Mouse (Mus musculus) kidney, adult 2 months (tissue): ENCODE measurements around the gene Prss36. TPM values are rescaled to one million over a fixed set of nuclear protein-coding genes. Genes with fewer than 3 reads are reported as not detected.

Source experiments
- DNase-seq: peaks from one replicate; pipeline ENCODE4 v3.0.0; 2021
- H3K27ac ChIP-seq: fragments of 200-500 bp; 2 replicates; pipeline ENCODE4 v1.5.1; 2012; ENCODE audit warnings: low read depth, low read length, control low read depth, inconsistent platforms; ENCODE audit not compliant: insufficient read depth
- H3K27me3 ChIP-seq: fragments of 200-500 bp; replicated peaks from 2 replicates; pipeline ENCODE4 v1.6.1; 2012; ENCODE audit warnings: mild to moderate bottlenecking, moderate library complexity, low read length, inconsistent platforms; ENCODE audit not compliant: control insufficient read depth, insufficient read depth
- H3K36me3 ChIP-seq: fragments of 200-500 bp; 2 replicates; pipeline ENCODE4 v1.6.1; 2012; ENCODE audit warnings: mild to moderate bottlenecking, moderate library complexity, low read length, inconsistent platforms; ENCODE audit not compliant: control insufficient read depth, insufficient read depth
- H3K4me1 ChIP-seq: fragments of 200-500 bp; 2 replicates; pipeline ENCODE4 v1.6.1; 2011; ENCODE audit warnings: low read length; ENCODE audit not compliant: control insufficient read depth, insufficient read depth
- H3K4me3 ChIP-seq: fragments of 200-500 bp; 2 replicates; pipeline ENCODE4 v1.5.1; 2011; ENCODE audit warnings: mild to moderate bottlenecking, low read depth, low read length, control low read depth; ENCODE audit not compliant: insufficient read depth
- CTCF ChIP-seq: fragments of 200-500 bp; conservative IDR thresholded peaks from 2 replicates; pipeline ENCODE4 v1.5.1; 2011; ENCODE audit warnings: low read depth, mild to moderate bottlenecking, control low read depth, low read length, moderate library complexity, mixed read lengths; ENCODE audit not compliant: insufficient read depth, insufficient read length
- POLR2A ChIP-seq: fragments of 200-500 bp; IDR thresholded peaks from one replicate; pipeline ENCODE4 v1.6.1; 2011; ENCODE audit warnings: low read depth, low read length, control low read depth
- WGBS: fragments of 180-500 bp; shearing (Covaris S2); methylation state at CpG from one replicate; pipeline ENCODE4 v1.1.7; 2018; 5-methylcytosine and 5-hydroxymethylcytosine counted together
- polyA plus RNA-seq: library from polyadenylated mRNA; depleted of rRNA; stranded (reverse); fragments of >200 nt; gene quantifications from 2 replicates; pipeline ENCODE4 v1.2.3, GENCODE M21; 2012; rRNA removed

Gene Prss36
- 21.9 and 28.4 TPM in 2 replicates for polyA plus RNA-seq

DNA sequence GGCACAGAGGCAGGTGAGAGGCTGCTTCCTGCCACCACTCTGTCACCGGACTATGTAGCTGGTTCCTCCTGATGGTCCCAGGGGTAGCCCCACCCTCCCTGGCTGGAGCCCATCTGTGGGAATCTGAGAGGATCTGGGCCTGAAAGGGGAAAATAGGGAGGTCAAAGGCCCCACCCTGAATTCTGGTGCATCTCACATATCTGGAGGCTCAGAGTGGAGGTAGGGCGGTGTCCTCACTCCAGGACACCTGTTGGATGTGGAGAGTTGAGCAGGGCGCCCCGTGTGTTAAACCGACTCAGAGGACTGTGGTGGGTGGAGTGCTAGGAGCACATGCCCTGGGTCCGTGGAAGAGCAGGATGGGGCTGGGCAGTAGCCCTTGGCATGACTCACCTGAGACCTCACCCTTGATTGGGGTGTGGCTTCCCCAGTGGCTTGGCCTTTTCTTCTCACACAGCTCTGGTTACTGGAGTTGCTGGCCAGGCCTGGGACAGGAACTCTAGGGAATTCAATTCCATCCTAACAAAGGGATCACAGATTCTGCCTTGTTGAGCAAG is at the start of gene Prss36:
Gene Prss36 (minus strand): TSS at position 256 of the 554 bp plus-strand sequence.
- no peak within 1 kb of the TSS for H3K27ac ChIP-seq
- no peaks in the 10 kb centered on the region for H3K27me3 ChIP-seq
- no peak for DNase-seq
- H3K36me3 ChIP-seq = no peaks in the 10 kb centered on the region
- TF ChIP-seq CTCF (no peak), POLR2A (no peak)
- no peaks in the 10 kb centered on the region for H3K4me1 ChIP-seq
- WGBS = 78% methylated on average over 6 of the region's 6 CpGs
- H3K4me3 ChIP-seq = no peak within 1 kb of the TSS

GRCm38 (mm10) chr7:127993341-127993977 is 46.9 kb upstream of the Prss36 start, which contains the start of gene Pycard:
Gene Pycard (minus strand): TSS chr7:127993867.
- DNase-seq = peak; percentile 74
- 3% methylated on average over 18 of the region's 18 CpGs for WGBS
- Histone ChIP-seq H3K27ac (peak within 1 kb of the TSS; percentile 46), H3K27me3 (no peaks in the 10 kb centered on the region), H3K4me1 (peaks cover 8% of the 10 kb centered on the region; the same call in 1 of the 2 replicates), H3K4me3 (peak within 1 kb of the TSS; percentile 68), H3K36me3 (no peaks in the 10 kb centered on the region)
- no peak for TF ChIP-seq CTCF
- no peak for TF ChIP-seq POLR2A

DNA sequence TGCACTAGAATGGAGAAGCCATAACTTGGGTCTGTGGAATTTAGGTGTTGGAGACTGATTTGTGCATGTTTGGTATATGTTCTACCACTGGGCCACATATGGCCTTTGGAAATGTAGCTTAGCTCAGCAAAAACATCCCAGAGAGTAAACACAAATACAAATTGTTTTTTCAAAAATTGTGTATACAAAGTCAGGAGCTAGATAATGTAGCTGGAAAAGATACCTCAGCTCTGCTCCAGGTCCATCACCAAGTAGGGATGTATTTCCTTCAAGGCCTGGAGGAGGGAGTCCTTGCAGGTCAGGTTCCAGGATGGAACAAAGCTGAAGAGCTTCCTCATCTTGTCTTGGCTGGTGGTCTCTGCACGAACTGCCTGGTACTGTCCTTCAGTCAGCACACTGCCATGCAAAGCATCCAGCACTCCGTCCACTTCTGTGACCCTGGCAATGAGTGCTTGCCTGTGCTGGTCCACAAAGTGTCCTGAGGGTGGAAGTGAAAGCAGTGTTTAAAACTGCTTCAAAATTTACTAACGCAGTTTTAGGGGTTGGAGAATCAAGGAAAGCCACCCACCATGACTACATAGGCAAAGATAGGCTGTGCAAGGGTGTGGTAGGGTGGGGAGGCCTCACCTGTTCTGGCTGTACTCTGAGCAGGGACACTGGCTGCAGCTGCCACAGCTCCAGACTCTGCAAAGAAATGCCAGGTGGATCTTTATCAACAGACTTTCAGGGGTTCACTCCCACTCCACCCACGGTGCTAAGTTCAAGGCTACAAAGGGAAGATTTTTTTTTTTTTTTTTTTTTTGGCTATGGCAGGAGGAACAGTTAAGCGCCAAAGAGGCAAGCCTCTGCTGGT is 46.2 kb upstream of the Prss36 start:
- no peak overlapping the region; the same call in 1 of the 2 replicates for H3K27ac ChIP-seq
- WGBS = 17% methylated on average over 5 of the region's 5 CpGs
- no peak for DNase-seq

DNA sequence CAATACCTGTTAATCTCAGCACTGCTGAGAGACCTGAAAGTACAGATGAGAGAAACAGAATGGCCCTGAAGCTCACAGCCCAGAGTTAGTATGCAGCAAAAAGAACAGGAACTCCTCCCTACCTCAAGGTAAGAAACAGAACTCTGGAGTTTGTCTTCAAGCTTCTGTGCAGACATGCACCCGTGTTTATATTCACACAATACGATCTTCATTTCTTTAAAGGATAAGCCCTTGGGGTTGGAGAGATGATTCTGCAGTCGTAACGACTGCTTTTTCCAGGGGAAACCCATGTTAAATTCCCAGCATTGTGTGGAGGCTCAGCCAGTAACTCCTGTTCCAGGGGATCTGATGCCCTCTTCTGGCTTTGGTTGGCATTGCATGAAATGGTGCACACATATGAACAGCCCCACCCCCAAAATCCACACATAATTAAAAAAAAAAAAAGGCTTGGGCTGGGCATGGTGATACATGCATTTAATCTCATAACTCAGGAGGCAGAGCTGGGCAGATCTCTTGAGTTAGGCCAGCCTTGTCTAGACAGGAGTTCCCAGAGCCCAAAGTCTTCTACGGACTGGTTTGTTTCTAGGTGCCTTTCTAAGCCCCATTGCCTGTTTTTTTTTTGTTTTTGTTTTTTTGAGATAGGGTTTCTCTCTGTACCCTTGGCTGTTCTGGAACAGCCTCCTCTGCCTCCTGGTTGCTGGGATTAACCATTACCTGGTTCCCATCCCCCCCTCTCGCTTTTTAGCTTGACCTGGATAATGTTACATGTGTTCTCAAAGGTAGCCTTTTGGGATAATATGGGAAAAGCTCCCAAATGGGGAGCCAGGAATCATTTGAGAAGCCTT is 45.3 kb upstream of the Prss36 start:
- peak; percentile 75 for DNase-seq
- TF ChIP-seq POLR2A (no peak), CTCF (peak; percentile 65)
- Histone ChIP-seq H3K4me1 (peaks cover 8% of the 10 kb centered on the region; the same call in 1 of the 2 replicates), H3K36me3 (peaks cover 3% of the 10 kb centered on the region; the same call in 1 of the 2 replicates), H3K27ac (no peak overlapping the region), H3K27me3 (no peaks in the 10 kb centered on the region), H3K4me3 (no peak overlapping the region)
- WGBS = 40% methylated on average over 6 of the region's 6 CpGs

More for the DNA sequence above, 46.2 kb upstream of the Prss36 start:
- H3K36me3 ChIP-seq = no peaks in the 10 kb centered on the region; the same call in 1 of the 2 replicates
- no peaks in the 10 kb centered on the region for H3K27me3 ChIP-seq
- TF ChIP-seq POLR2A (no peak), CTCF (no peak)
- H3K4me3 ChIP-seq = peak overlapping the region; percentile 68
- peaks cover 8% of the 10 kb centered on the region; the same call in 1 of the 2 replicates for H3K4me1 ChIP-seq

GRCm38 (mm10) chr7:127988904-127989303 is 42.4 kb upstream of the Prss36 start:
- Histone ChIP-seq H3K27me3 (no peaks in the 10 kb centered on the region), H3K36me3 (peaks cover 7% of the 10 kb centered on the region), H3K4me3 (no peak overlapping the region), H3K4me1 (peaks cover 8% of the 10 kb centered on the region; the same call in 1 of the 2 replicates), H3K27ac (no peak overlapping the region)
- DNase-seq = no peak
- TF ChIP-seq CTCF (no peak), POLR2A (no peak)
- WGBS = 88% methylated on average over 1 of the region's 1 CpGs

DNA sequence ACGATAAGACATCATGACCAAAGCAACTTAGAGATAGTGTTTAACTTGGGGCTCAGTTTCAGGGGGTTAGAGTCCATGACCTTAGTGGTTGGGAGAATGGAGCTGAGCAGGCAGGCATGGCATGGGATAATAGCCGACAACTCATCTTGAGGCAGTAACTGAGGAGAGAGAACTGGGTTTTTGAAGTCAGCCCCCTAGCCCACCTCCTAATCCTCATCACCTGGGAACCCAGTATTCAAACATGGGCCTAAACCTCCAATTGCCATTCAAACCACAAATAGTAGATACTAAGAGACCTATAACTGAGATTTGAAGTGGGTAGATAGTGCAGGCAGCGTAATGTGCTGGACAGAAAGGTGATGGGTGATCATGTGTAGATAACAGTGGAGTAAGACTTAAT is 34.1 kb upstream of the Prss36 start:
- Histone ChIP-seq H3K27me3 (no peaks in the 10 kb centered on the region), H3K36me3 (peaks cover 32% of the 10 kb centered on the region), H3K27ac (no peak overlapping the region), H3K4me1 (no peaks in the 10 kb centered on the region), H3K4me3 (no peak overlapping the region)
- 81% methylated on average over 3 of the region's 3 CpGs for WGBS
- TF ChIP-seq CTCF (no peak), POLR2A (no peak)
- no peak for DNase-seq
